Mouse (Mus musculus) liver, adult 10 weeks (tissue): ENCODE data around the gene Cnst. TPM values are rescaled to one million over a fixed set of nuclear protein-coding genes. Genes with fewer than 3 reads are reported as not detected.

Experiments
- polyA plus RNA-seq: library from polyadenylated mRNA; stranded (reverse); fragments of 350-450 nt; fragmentation: Illumina TruSeq; extraction: RNeasy Lipid Tissue Mini Kit (QIAGEN cat#74804); gene quantifications from one replicate; pipeline ENCODE4 v1.2.3, GENCODE M21; 2014; ENCODE audit warnings: low read depth, low replicate concordance

The Cnst gene
- polyA plus RNA-seq: 10.6 TPM

GRCm38 (mm10) chr1:179545768-179546550, at the start of gene Cnst, which contains the start of gene Tfb2m:
TSS of gene Cnst (plus strand) at chr1:179546370.
TSS of gene Tfb2m (minus strand) at chr1:179546267.

DNA sequence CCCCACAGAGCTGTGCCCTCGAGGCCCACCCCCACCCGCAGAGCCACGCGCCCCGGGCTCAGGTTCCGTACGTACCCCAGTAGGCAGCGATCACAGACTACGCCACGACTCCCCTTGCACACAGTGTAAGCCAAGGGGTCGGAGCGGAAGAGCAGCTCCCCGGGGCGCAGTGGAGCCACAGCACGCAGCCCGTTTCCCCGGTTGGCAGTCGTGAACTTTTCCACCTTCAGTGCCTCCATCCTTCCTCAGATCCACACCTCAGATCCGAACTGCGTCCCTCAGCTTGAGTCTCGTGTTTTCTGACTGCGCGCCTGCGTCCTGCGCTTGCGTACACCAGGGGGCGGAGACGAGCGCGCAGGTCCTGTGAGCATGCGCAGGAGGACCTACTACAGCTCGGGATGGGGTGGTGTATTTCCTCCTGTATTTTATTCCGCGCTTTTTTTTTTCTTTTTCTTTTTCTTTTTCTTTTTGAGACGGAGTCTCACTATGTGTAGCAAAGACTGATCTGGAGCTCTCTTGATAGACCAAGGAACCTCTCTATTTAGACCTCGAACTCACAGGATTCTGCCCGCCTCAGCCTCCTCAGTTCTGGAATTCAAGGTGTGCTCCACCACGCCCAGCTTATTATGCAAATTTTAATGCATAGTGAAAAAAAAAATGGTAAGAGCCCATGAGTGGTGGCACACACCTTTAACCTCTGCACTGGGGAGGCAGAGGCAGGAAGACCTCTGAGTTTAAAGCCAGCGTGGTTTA, 28.3 kb upstream of the Cnst start, which contains the start of gene Smyd3:
TSS of gene Smyd3 (minus strand) at position 329 of the 753 bp plus-strand sequence.

GRCm38 (mm10) chr1:179668013-179668805, 122.0 kb downstream of the Cnst start, which contains the start of gene Sccpdh:
TSS of gene Sccpdh (plus strand) at chr1:179668210.

Other genes with a start within 250 kb of the Cnst start
- gene Smyd3, start 28.3 kb upstream of the Cnst start, polyA plus RNA-seq: 0.53 TPM
- 71.2 TPM for gene Tfb2m, start 103 bp upstream of the Cnst start, polyA plus RNA-seq
- 9.2 TPM for gene Sccpdh, start 121.8 kb downstream of the Cnst start, polyA plus RNA-seq
- gene Kif28, start 198.9 kb downstream of the Cnst start, polyA plus RNA-seq: not detected